Mouse (Mus musculus) CD4-positive, CD25-positive, alpha-beta regulatory T cell (primary cell): ENCODE measurements around the gene Jade2. TPM values are rescaled to one million over a fixed set of nuclear protein-coding genes. Genes with fewer than 3 reads are reported as not detected.

Source experiments
- polyA plus RNA-seq: library from polyadenylated mRNA; unstranded; fragments of 100-300 nt; shearing (Covaris generic); gene quantifications from one replicate; pipeline ENCODE4 v1.2.1, GENCODE M21; 2017

The Jade2 gene
- 7.1 TPM for polyA plus RNA-seq

GRCm38 (mm10) chr11:51857081-51857671, at the start of gene Jade2:
Jade2 (minus strand) TSS chr11:51857653.

Other genes starting within 250 kb of the Jade2 start
- gene Nhp2, start 237.9 kb downstream of the Jade2 start, polyA plus RNA-seq: 100 TPM
- gene Rmnd5b, start 221.8 kb downstream of the Jade2 start, polyA plus RNA-seq: 84.9 TPM
- 5.6 TPM for gene N4bp3, start 206.8 kb downstream of the Jade2 start, polyA plus RNA-seq
- 1.7 TPM for gene D930048N14Rik, start 206.7 kb downstream of the Jade2 start, polyA plus RNA-seq
- 12.1 TPM for gene 0610009B22Rik, start 168.8 kb downstream of the Jade2 start, polyA plus RNA-seq
- 37.7 TPM for gene Sec24a, start 94.0 kb downstream of the Jade2 start, polyA plus RNA-seq
- 113 TPM for gene Sar1b, start 94.0 kb downstream of the Jade2 start, polyA plus RNA-seq
- gene Cdkn2aipnl, start 110.0 kb upstream of the Jade2 start, polyA plus RNA-seq: 152 TPM
- gene Ube2b, start 143.1 kb upstream of the Jade2 start, polyA plus RNA-seq: 275 TPM
- gene Cdkl3, start 146.6 kb upstream of the Jade2 start, polyA plus RNA-seq: 5.5 TPM
- gene Ppp2ca, start 241.0 kb upstream of the Jade2 start, polyA plus RNA-seq: 120 TPM